ENCODE assay signal across 8 mouse cellular contexts in genomic region chr19:41481030-41481886, GRCm38 (mm10). TPM values are rescaled to one million over a fixed set of nuclear protein-coding genes. Genes with fewer than 3 reads are reported as not detected.
DNase-seq lines count a peak whose midpoint lies in the region; ATAC-seq and TF ChIP-seq lines count a peak whose summit lies in the region.

No protein-coding gene starts in this region.

- 11% methylated on average over 15 of the region's 15 CpGs for WGBS in forebrain, embryonic 14.5 days
- 9% methylated on average over 15 of the region's 15 CpGs for WGBS in limb, embryonic 14.5 days
- 11% methylated on average over 15 of the region's 15 CpGs for WGBS in midbrain, postnatal 0 days

- no peaks in the 10 kb centered on the region for H3K9me3 ChIP-seq in forebrain, embryonic 14.5 days (replicated peaks; ENCODE audit: control insufficient read depth, low read length)
- no peaks in the 10 kb centered on the region for H3K9me3 ChIP-seq in limb, embryonic 14.5 days (ENCODE audit: control insufficient read depth, low read length)
- H3K9me3 ChIP-seq in midbrain, postnatal 0 days (ENCODE audit: low read length), result no peaks in the 10 kb centered on the region

- DNase-seq in right cerebral cortex, adult 2 months (ENCODE audit: low spot score in 2 of 2), result peak; percentile 33 to 42
- DNase-seq in right cerebral cortex, postnatal 36 days (ENCODE audit: low spot score in 2 of 2), result no peak
- DNase-seq in cerebellum, adult 11-12 months, result peak; percentile 41
- DNase-seq in forebrain, embryonic 14.5 days (ENCODE audit: low spot score), result peak; percentile 79
- DNase-seq in induced T-regulatory cell, adult 2 months (ENCODE audit: low read depth), result peak; percentile 88
- DNase-seq in limb, embryonic 14.5 days (ENCODE audit: low spot score), result peak; percentile 75
- peak; percentile 75 for DNase-seq in midbrain, postnatal 0 days (ENCODE audit: low spot score)
- peak; percentile 29 for DNase-seq in telencephalon, adult 2 months (ENCODE audit: low read depth, low spot score)

- H3K4me1 ChIP-seq in forebrain, embryonic 14.5 days (ENCODE audit: control insufficient read depth, insufficient read depth, low read length), result peaks cover 18% of the 10 kb centered on the region
- 0 out of 2 replicates have a peak, but pooled peaks cover 9% of the 10 kb centered on the region for H3K4me1 ChIP-seq in limb, embryonic 14.5 days (ENCODE audit: control insufficient read depth, insufficient read depth, low read length)
- no peaks in the 10 kb centered on the region for H3K4me1 ChIP-seq in midbrain, postnatal 0 days (ENCODE audit: insufficient read depth, low read length)

- H3K36me3 ChIP-seq in forebrain, embryonic 14.5 days (ENCODE audit: control insufficient read depth, insufficient read depth, low read length), result no peaks in the 10 kb centered on the region
- H3K36me3 ChIP-seq in limb, embryonic 14.5 days (ENCODE audit: control insufficient read depth, insufficient read depth, low read length), result no peaks in the 10 kb centered on the region
- H3K36me3 ChIP-seq in midbrain, postnatal 0 days (ENCODE audit: insufficient read depth, low read length), result no peaks in the 10 kb centered on the region

- H3K9ac ChIP-seq in forebrain, embryonic 14.5 days (ENCODE audit: low read length), result no peak overlapping the region
- no peak overlapping the region for H3K9ac ChIP-seq in limb, embryonic 14.5 days (ENCODE audit: low read depth, low read length, severe bottlenecking)
- H3K9ac ChIP-seq in midbrain, postnatal 0 days (replicated peaks; ENCODE audit: low read length, poor library complexity, severe bottlenecking), result no peak overlapping the region

- H3K4me3 ChIP-seq in forebrain, embryonic 14.5 days (ENCODE audit: low read depth, low read length), result peak overlapping the region; percentile 95
- H3K4me3 ChIP-seq in limb, embryonic 14.5 days (replicated peaks; ENCODE audit: low read length), result peak overlapping the region; percentile 91
- H3K4me3 ChIP-seq in midbrain, postnatal 0 days (ENCODE audit: low read depth, low read length), result peak overlapping the region; percentile 83; the same call in 1 of the 2 replicates

- ATAC-seq in forebrain, embryonic 14.5 days, result no peak
- no peak for ATAC-seq in limb, embryonic 14.5 days (ENCODE audit: low FRiP score, low read depth)
- ATAC-seq in midbrain, postnatal 0 days (ENCODE audit: low FRiP score), result no peak

- TF ChIP-seq POLR2A in limb, embryonic 14.5 days (IDR thresholded peaks at IDR 0.05; ENCODE audit: borderline replicate concordance, extremely low read depth, insufficient read depth, insufficient read length), result no peak

- no peaks in the 10 kb centered on the region for H3K27me3 ChIP-seq in forebrain, embryonic 14.5 days (replicated peaks; ENCODE audit: control insufficient read depth, insufficient read depth, low read length)
- no peaks in the 10 kb centered on the region for H3K27me3 ChIP-seq in limb, embryonic 14.5 days (ENCODE audit: control insufficient read depth, insufficient read depth, low read length)
- H3K27me3 ChIP-seq in midbrain, postnatal 0 days (ENCODE audit: insufficient read depth, low read length), result no peaks in the 10 kb centered on the region; the same call in 1 of the 2 replicates

- H3K27ac ChIP-seq in forebrain, embryonic 14.5 days (ENCODE audit: low read depth, low read length), result no peak overlapping the region
- H3K27ac ChIP-seq in limb, embryonic 14.5 days (replicated peaks; ENCODE audit: low read depth, low read length), result no peak overlapping the region; the same call in 1 of the 2 replicates
- H3K27ac ChIP-seq in midbrain, postnatal 0 days (ENCODE audit: low read depth, low read length), result no peak overlapping the region

- TF ChIP-seq CTCF in midbrain, postnatal 0 days (IDR thresholded peaks at IDR 0.05), result peak; percentile 88

- H3K4me2 ChIP-seq in forebrain, embryonic 14.5 days (ENCODE audit: low read length), result peak overlapping the region; percentile 79
- H3K4me2 ChIP-seq in limb, embryonic 14.5 days (replicated peaks; ENCODE audit: low read depth, low read length, severe bottlenecking), result peak overlapping the region; percentile 74
- H3K4me2 ChIP-seq in midbrain, postnatal 0 days (ENCODE audit: low read depth, low read length, poor library complexity, severe bottlenecking), result peak overlapping the region; percentile 81

RNA-seq across cellular contexts. Expression of gene Lcor, which starts 1.2 kb away (rescaled TPM):
- polyA plus RNA-seq in forebrain, embryonic 14.5 days (2014; fragmentation: Nextera tagmentation; extraction: Ambion mirVana), result 16.8 and 20.1 TPM in 2 replicates
- polyA plus RNA-seq in limb, embryonic 14.5 days (2012; rRNA removed), result 2.8 and 3.0 TPM in 2 replicates
- 9.5 and 10.1 TPM in 2 replicates for polyA plus RNA-seq in limb, embryonic 14.5 days (2014; fragmentation: Nextera tagmentation; extraction: Ambion mirVana)
- 15.9 and 22.4 TPM in 2 replicates for total RNA-seq in midbrain, postnatal 0 days (2014; rRNA removed)
- 11.1 and 13.4 TPM in 2 replicates for polyA plus RNA-seq in midbrain, postnatal 0 days (2015; fragmentation: Nextera tagmentation; extraction: Ambion mirVana)

Comparison
In these comparisons a context has a peak if more than half of its experiments do, and no peak if none do; other contexts are left out.
1. DNase-seq: peak in right cerebral cortex, adult 2 months (2 of 2), cerebellum, adult 11-12 months (single experiment), forebrain, embryonic 14.5 days (single experiment), induced T-regulatory cell, adult 2 months (single experiment), limb, embryonic 14.5 days (single experiment), midbrain, postnatal 0 days (single experiment) and telencephalon, adult 2 months (single experiment); none in right cerebral cortex, postnatal 36 days (0 of 2).
2. Peak in every context shown above with its lines, with median percentiles within 50 percentile points of each other: H3K4me2 ChIP-seq and H3K4me3 ChIP-seq.